Mouse (Mus musculus) CH12.LX (cell line): Measurements from ENCODE around the gene Akap1. TPM values are rescaled to one million over a fixed set of nuclear protein-coding genes. Genes with fewer than 3 reads are reported as not detected.

Source experiments
- DNase-seq: peaks from one replicate; pipeline ENCODE4 v3.0.0-alpha.2; 2013; ENCODE audit errors: extremely low read depth
- H3K27ac ChIP-seq: 2 replicates; pipeline ENCODE4 v1.5.1; 2012; ENCODE audit warnings: low read depth, mild to moderate bottlenecking, control low read depth, moderate library complexity; ENCODE audit not compliant: insufficient read depth
- H3K27me3 ChIP-seq: replicated peaks from 2 replicates; pipeline ENCODE3; 2012; ENCODE audit warnings: inconsistent platforms
- H3K36me3 ChIP-seq, 2 experiments: replicated peaks in 1 of 2; 2 replicates each; pipeline versions ENCODE3 to v1.6.1; 2012; ENCODE audit warnings: inconsistent platforms in 1 of 2, low read length in 1 of 2, mild to moderate bottlenecking in 1 of 2, mixed read lengths in 1 of 2, moderate library complexity in 1 of 2; ENCODE audit not compliant: control insufficient read depth in 1 of 2, insufficient read depth in 1 of 2
- H3K4me1 ChIP-seq, 2 experiments: 2 replicates each; pipeline ENCODE4 v1.6.1; 2012; ENCODE audit warnings: inconsistent platforms in 1 of 2, moderate library complexity in 1 of 2; ENCODE audit not compliant: insufficient read depth in 2 of 2, control insufficient read depth in 1 of 2
- H3K4me2 ChIP-seq: 2 replicates; pipeline ENCODE4 v1.6.1; 2012; ENCODE audit warnings: low read depth, mild to moderate bottlenecking, control low read depth; ENCODE audit not compliant: poor library complexity, insufficient read depth, severe bottlenecking
- H3K4me3 ChIP-seq, 3 experiments: fragments of 150-350 bp in 1 of 3; sonication (generic) in 1 of 3; replicated peaks in 1 of 3; 2 replicates each; pipeline versions ENCODE3 to v1.5.1; 2011 to 2012; ENCODE audit warnings: low read depth in 2 of 3, low read length in 2 of 3, mild to moderate bottlenecking in 2 of 3, moderate library complexity in 2 of 3, control low read depth in 1 of 3, improper control_type of control experiment in 1 of 3, inconsistent platforms in 1 of 3, mixed read lengths in 1 of 3; ENCODE audit not compliant: poor library complexity in 1 of 3
- H3K79me2 ChIP-seq: replicated peaks from 2 replicates; pipeline ENCODE4 v1.6.1; 2012; ENCODE audit warnings: mild to moderate bottlenecking, moderate library complexity; ENCODE audit not compliant: control insufficient read depth, poor library complexity, insufficient read depth, severe bottlenecking; ENCODE audit errors: extremely low read depth
- H3K9ac ChIP-seq: 2 replicates; pipeline ENCODE4 v1.6.1; 2012; ENCODE audit warnings: low read depth, mild to moderate bottlenecking, control low read depth, moderate library complexity; ENCODE audit not compliant: insufficient read depth
- H3K9me3 ChIP-seq: replicated peaks from 2 replicates; pipeline ENCODE3; 2012; ENCODE audit warnings: low read length, inconsistent platforms, mixed read lengths
- BHLHE40 ChIP-seq: IDR thresholded peaks from 2 replicates; pipeline ENCODE4 v1.6.1; 2011; ENCODE audit warnings: mild to moderate bottlenecking, low read depth, low read length, improper control_type of control experiment
- CHD2 ChIP-seq: IDR thresholded peaks from 2 replicates; pipeline ENCODE4 v1.6.1; 2011; ENCODE audit warnings: low read length, improper control_type of control experiment
- CTCF ChIP-seq, 2 experiments: IDR thresholded peaks in 1 of 2; conservative IDR thresholded peaks in 1 of 2; 2 replicates each; pipeline ENCODE4 v1.5.1; 2011 to 2012; ENCODE audit warnings: low read depth in 2 of 2, low read length in 2 of 2, improper control_type of control experiment in 1 of 2, inconsistent platforms in 1 of 2, mild to moderate bottlenecking in 1 of 2, moderate library complexity in 1 of 2
- E2F4 ChIP-seq: IDR thresholded peaks from 2 replicates; pipeline ENCODE4 v1.6.1; 2011; ENCODE audit warnings: low read depth, low read length, improper control_type of control experiment; ENCODE audit not compliant: insufficient replicate concordance
- ELF1 ChIP-seq: IDR thresholded peaks from 2 replicates; pipeline ENCODE4 v1.6.1; 2014; ENCODE audit warnings: low read depth, mild to moderate bottlenecking, inconsistent platforms, low read length, improper control_type of control experiment
- IRF4 ChIP-seq: IDR thresholded peaks from 2 replicates; pipeline ENCODE4 v1.6.1; 2014; ENCODE audit warnings: low read depth, mild to moderate bottlenecking, inconsistent platforms, low read length, improper control_type of control experiment
- JUN ChIP-seq: IDR thresholded peaks from 2 replicates; pipeline ENCODE4 v1.6.1; 2011; ENCODE audit warnings: low read depth, mild to moderate bottlenecking, low read length, improper control_type of control experiment, moderate library complexity; ENCODE audit not compliant: insufficient read depth
- JUND ChIP-seq: conservative IDR thresholded peaks from 2 replicates; pipeline ENCODE4 v1.6.1; 2011; ENCODE audit warnings: low read depth, low read length, improper control_type of control experiment
- MAZ ChIP-seq: IDR thresholded peaks from 2 replicates; pipeline ENCODE4 v1.6.1; 2012; ENCODE audit warnings: low read depth, mild to moderate bottlenecking, inconsistent platforms, low read length, improper control_type of control experiment, moderate library complexity
- MEF2A ChIP-seq: IDR thresholded peaks from 2 replicates; pipeline ENCODE4 v1.6.1; 2014; ENCODE audit warnings: low read depth, mild to moderate bottlenecking, inconsistent platforms, low read length, improper control_type of control experiment, borderline replicate concordance
- NRF1 ChIP-seq: IDR thresholded peaks from 2 replicates; pipeline ENCODE4 v1.6.1; 2014; ENCODE audit warnings: low read depth, mild to moderate bottlenecking, inconsistent platforms, low read length, improper control_type of control experiment, moderate library complexity
- RCOR1 ChIP-seq: conservative IDR thresholded peaks from 2 replicates; pipeline ENCODE4 v1.6.1; 2012; ENCODE audit warnings: low read depth, mild to moderate bottlenecking, inconsistent platforms, low read length, improper control_type of control experiment
- SIN3A ChIP-seq: IDR thresholded peaks from 2 replicates; pipeline ENCODE4 v1.6.1; 2012; ENCODE audit warnings: low read length, improper control_type of control experiment, inconsistent platforms
- SMC3 ChIP-seq: IDR thresholded peaks from 2 replicates; pipeline ENCODE4 v1.6.1; 2011; ENCODE audit warnings: low read depth, low read length, improper control_type of control experiment
- USF1 ChIP-seq: IDR thresholded peaks from 2 replicates; pipeline ENCODE4 v1.6.1; 2014; ENCODE audit warnings: low read depth, mild to moderate bottlenecking, inconsistent platforms, low read length, improper control_type of control experiment
- USF2 ChIP-seq: conservative IDR thresholded peaks from 2 replicates; pipeline ENCODE4 v1.6.1; 2011; ENCODE audit warnings: low read depth, low read length, improper control_type of control experiment
- ZC3H11A ChIP-seq: IDR thresholded peaks from 2 replicates; pipeline ENCODE4 v1.6.1; 2012; ENCODE audit warnings: low read depth, mild to moderate bottlenecking, inconsistent platforms, low read length, improper control_type of control experiment
- dilution Hi-C: fragments of 300-500 bp; cut with MboI; formaldehyde crosslinking; loops from 2 replicates; pipeline ENCODE4 v1.14.3; 2020; ENCODE audit warnings: low sequenced_read_pairs; ENCODE audit not compliant: extremely low pct_unique_long_range_greater_than_20kb, extremely low pct_ligation_motif_present
- in situ Hi-C: fragments of 300-500 bp; cut with MboI; formaldehyde crosslinking; loops from 3 replicates; pipeline ENCODE4 v1.14.3; 2019; ENCODE audit warnings: low sequenced_read_pairs, low pct_ligation_motif_present, low pct_unique_long_range_greater_than_20kb, mixed read lengths
- polyA plus RNA-seq: library from polyadenylated mRNA; unstranded; fragments of >175 nt; gene quantifications from 2 replicates; pipeline ENCODE4 v1.2.1, GENCODE M21; 2012; ENCODE audit warnings: low read depth; ENCODE audit not compliant: insufficient read length
- total RNA-seq, 2 experiments: library from RNA; depleted of rRNA; stranded (reverse); fragments of 300-350 nt in 1 of 2; fragments of >200 nt in 1 of 2; gene quantifications; 2 replicates each; pipeline ENCODE4 v1.2.3; 2012 to 2014

Gene Akap1
- total and polyA plus RNA-seq, 3 experiments = 46.4 to 54.8 (median 51.6) TPM

DNA sequence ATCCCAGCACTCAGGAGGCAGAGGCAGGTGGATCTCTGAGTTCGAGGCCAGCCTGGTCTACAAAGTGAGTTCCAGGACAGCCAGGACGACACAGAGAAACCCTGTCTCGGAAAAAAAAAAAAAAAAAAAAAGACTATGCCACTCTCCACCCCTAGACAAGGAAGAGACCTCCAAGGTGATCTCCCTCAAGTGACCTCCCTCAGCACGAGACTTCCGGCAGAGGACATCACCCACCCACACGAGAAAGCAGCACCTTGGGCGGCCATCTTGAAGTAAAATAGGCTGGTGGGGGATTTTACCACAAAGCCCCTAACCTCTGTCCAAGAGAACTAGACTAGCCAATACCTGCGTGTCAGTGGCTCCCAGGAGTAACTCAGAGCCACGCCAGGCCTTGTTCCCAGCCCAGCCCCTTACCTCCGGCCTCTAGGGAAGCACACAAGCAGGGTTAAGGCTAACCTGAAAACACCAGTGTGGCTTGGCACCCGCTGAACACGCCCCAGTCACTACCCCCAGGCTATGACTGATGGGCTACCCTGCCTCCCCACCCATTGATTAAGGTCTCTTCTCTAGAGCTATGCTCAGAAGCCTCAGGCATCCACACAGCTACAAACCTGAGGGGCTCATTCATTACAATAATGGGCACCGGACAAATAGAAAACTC is 21.9 kb downstream of the Akap1 start:
- Histone ChIP-seq H3K36me3 (peaks cover 58 to 95% of the 10 kb centered on the region in 2 experiments), H3K27ac (no peak overlapping the region), H3K79me2 (no peaks in the 10 kb centered on the region; the same call in 1 of the 2 replicates), H3K9ac (no peak overlapping the region), H3K4me1 (peaks cover 0 to 5% of the 10 kb centered on the region in 2 experiments; a peak in 1 of 4 replicates), H3K27me3 (no peaks in the 10 kb centered on the region), H3K9me3 (no peaks in the 10 kb centered on the region), H3K4me3 (no peak overlapping the region), H3K4me2 (no peak overlapping the region)
- TF ChIP-seq IRF4 = no peak
- TF ChIP-seq USF2 = no peak
- no peak for TF ChIP-seq JUN
- no peak for TF ChIP-seq RCOR1
- TF ChIP-seq MEF2A = no peak
- TF ChIP-seq NRF1 = no peak
- DNase-seq = no peak
- dilution Hi-C loops (no loop called here), in situ Hi-C loops (no loop called here)

DNA sequence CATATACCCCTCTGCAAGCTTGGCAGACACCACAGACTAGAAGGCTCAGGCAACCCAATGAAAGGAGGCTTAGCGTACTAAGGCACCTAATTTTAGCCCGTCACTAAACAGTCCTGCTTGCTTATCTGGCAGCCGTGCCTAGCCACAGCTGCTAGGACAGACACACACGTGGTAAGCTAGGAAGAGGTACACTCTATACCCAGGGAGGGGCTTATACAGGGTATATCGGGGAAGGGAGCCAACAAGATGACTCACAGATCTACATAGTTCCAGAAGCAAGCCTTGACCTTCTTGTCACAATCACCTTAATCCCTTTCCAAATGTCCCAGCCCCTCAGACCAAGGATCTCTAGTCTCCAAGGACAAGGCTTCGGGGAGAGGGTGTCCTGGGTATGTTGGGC is 23.0 kb downstream of the Akap1 start:
- no peak overlapping the region for H3K4me2 ChIP-seq
- in situ Hi-C loops = no loop called here

More for the DNA sequence above, 23.0 kb downstream of the Akap1 start:
- Histone ChIP-seq H3K9me3 (no peaks in the 10 kb centered on the region), H3K27ac (no peak overlapping the region), H3K79me2 (no peaks in the 10 kb centered on the region)
- no peak for TF ChIP-seq BHLHE40
- TF ChIP-seq JUND = no peak
- TF ChIP-seq ELF1 = no peak
- no peak for TF ChIP-seq USF2
- no peak for TF ChIP-seq RCOR1
- no peak for TF ChIP-seq CTCF (conservative IDR thresholded peaks at IDR 0.05 in 1 of 2, IDR thresholded peaks at IDR 0.05 in 1 of 2; ENCODE audit: low read depth in 2 of 2, low read length in 2 of 2)
- TF ChIP-seq CHD2 = no peak
- TF ChIP-seq USF1 = no peak
- TF ChIP-seq E2F4 = no peak
- no peak for TF ChIP-seq ZC3H11A
- no peak for TF ChIP-seq MAZ
- TF ChIP-seq SMC3 = no peak
- TF ChIP-seq SIN3A = no peak
- TF ChIP-seq IRF4 = no peak
- no peak for TF ChIP-seq NRF1
- TF ChIP-seq, all 38 proteins: peak for 0
- Histone ChIP-seq H3K9ac (no peak overlapping the region), H3K27me3 (no peaks in the 10 kb centered on the region), H3K4me3 (no peak overlapping the region), H3K4me1 (peaks cover 0 to 5% of the 10 kb centered on the region in 2 experiments; a peak in 1 of 4 replicates), H3K36me3 (peaks cover 68 to 95% of the 10 kb centered on the region in 2 experiments)
- dilution Hi-C loops = no loop called here
- no peak for DNase-seq
